Mouse (Mus musculus) kidney, postnatal 4 days (tissue): Measurements from ENCODE around the gene Gm10334.
"Not testable (repeated sequence)": the region's sequence is repeated elsewhere in the genome, so short reads cannot be mapped to it uniquely, and the experiment has no call there.

Source experiments
- DNase-seq, 2 experiments: peaks; one replicate each; pipeline ENCODE4 v3.0.0; 2021; ENCODE audit warnings: mixed read lengths in 2 of 2

Gene Gm10334

DNA sequence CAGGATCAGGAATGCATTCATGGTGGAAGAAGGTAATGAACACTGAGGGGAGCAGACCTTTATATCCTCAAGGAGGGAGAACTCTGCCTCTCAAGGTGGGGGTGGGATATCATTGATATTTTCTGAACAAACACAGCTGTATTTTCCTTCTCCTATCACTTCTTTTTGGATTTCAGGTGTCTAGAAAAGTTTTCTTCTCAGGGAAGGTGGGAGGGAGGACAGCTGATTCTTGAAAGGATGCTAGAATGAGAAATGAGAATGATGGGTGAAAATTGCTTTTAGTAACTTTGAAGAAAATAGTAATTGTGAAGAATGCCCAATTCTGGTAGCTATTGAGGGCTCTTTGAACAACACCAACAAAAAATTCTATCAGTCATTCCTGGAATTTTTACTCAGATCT is at the start of gene Gm10334:
Gene Gm10334, minus strand, starts transcription at position 101 of the 400 bp plus-strand sequence.
- not testable (repeated sequence) for DNase-seq

- DNase-seq, result not testable (repeated sequence)
These were observed 12.7 kb upstream of the Gm10334 start, which contains the start of gene Prss1 for GRCm38 (mm10) chr6:41458632-41459031. Gene Prss1 (plus strand): TSS chr6:41458932.

- not testable (repeated sequence) for DNase-seq
These were observed 3.7 kb downstream of the Gm10334 start for GRCm38 (mm10) chr6:41442261-41442660.
